Mouse (Mus musculus) midbrain, embryonic 15.5 days (tissue): ENCODE measurements at regions not wholly inside any gene's neighbourhood (a gene's known extent, or its start where the extent isn't known, plus 50 kb on each side); places are given as distances from the start of the nearest gene placed in this dataset.

Experiments
- ATAC-seq: fragments of 200-750 bp; cut with Nextera tagmentation; replicated peaks from 2 replicates; pipeline ENCODE4 v1.8.0; 2017; ENCODE audit warnings: moderate TSS enrichment
- H3K27ac ChIP-seq: fragments of 300-500 bp; sonication (generic); 2 replicates; pipeline ENCODE4 v1.5.1; 2015; ENCODE audit warnings: mild to moderate bottlenecking, inconsistent platforms
- H3K27me3 ChIP-seq: fragments of 300-500 bp; sonication (generic); replicated peaks from 2 replicates; pipeline ENCODE4 v1.6.1; 2015; ENCODE audit warnings: inconsistent platforms
- H3K36me3 ChIP-seq: fragments of 300-500 bp; sonication (generic); replicated peaks from 2 replicates; pipeline ENCODE4 v1.6.1; 2015; ENCODE audit warnings: inconsistent platforms
- H3K4me1 ChIP-seq: fragments of 300-500 bp; sonication (generic); 2 replicates; pipeline ENCODE4 v1.6.1; 2015; ENCODE audit warnings: inconsistent platforms
- H3K4me2 ChIP-seq: fragments of 300-500 bp; sonication (generic); 2 replicates; pipeline ENCODE4 v1.6.1; 2015; ENCODE audit warnings: inconsistent platforms, mild to moderate bottlenecking, moderate library complexity
- H3K4me3 ChIP-seq: fragments of 300-500 bp; sonication (generic); 2 replicates; pipeline ENCODE4 v1.5.1; 2015; ENCODE audit warnings: mild to moderate bottlenecking, inconsistent platforms
- H3K9ac ChIP-seq: fragments of 300-500 bp; sonication (generic); 2 replicates; pipeline ENCODE4 v1.6.1; 2015; ENCODE audit warnings: mild to moderate bottlenecking, inconsistent platforms
- H3K9me3 ChIP-seq: fragments of 300-500 bp; sonication (generic); 2 replicates; pipeline ENCODE4 v1.6.1; 2016; ENCODE audit warnings: inconsistent platforms
- WGBS: fragments of 180-500 bp; shearing (Covaris S2); methylation state at CpG from one replicate; pipeline ENCODE4 v1.1.7; 2015; ENCODE audit warnings: mixed read lengths; 5-methylcytosine and 5-hydroxymethylcytosine counted together

DNA sequence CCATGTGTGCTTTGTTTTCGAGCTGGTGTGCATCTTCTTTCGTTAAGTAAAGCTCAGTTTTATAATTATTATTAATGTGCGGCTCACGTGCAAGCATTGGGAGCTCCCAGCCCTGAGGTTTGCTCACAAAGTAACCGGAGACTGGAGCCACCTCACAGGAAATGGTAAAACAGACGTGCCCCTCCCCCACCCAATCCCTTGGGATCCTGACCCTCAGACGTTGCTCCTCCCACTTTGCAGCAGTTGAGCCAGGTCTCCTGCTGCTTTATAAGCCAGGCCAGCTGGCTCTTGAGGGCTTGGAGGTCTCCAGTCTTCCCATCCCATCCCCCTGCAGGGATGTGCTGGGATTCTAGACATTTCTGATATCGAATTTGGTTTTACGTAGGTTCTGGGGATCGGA is 203.8 kb downstream of the Cdh26 start:
- no peak overlapping the region for H3K9ac ChIP-seq
- no peaks in the 10 kb centered on the region for H3K36me3 ChIP-seq
- no peak overlapping the region for H3K4me2 ChIP-seq
- H3K27ac ChIP-seq: no peak overlapping the region
- 56% methylated on average over 10 of the region's 10 CpGs for WGBS
- peaks cover 18% of the 10 kb centered on the region; the same call in 1 of the 2 replicates for H3K4me1 ChIP-seq
- H3K9me3 ChIP-seq: no peaks in the 10 kb centered on the region
- no peaks in the 10 kb centered on the region for H3K27me3 ChIP-seq
- H3K4me3 ChIP-seq: no peak overlapping the region
- ATAC-seq: no peak

DNA sequence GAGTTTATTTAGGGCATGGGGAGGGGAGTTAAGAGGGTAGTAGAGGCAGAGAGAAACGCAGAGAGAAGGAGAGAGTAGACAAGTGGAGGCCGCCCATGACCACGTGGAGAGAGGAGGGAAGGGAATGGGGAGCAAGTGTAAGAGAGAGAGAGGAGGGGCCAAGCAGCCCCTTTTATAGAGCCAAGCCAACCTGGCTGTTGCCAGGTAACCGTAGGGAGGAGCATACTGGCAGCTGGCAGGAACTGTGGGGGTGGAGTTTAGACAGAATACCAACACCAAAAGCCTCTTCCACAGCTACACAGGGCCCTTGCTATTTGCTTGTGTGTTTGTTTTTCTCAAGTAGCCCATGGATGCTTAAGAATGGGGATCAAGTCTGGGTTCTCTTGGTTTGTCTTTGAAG is 205.4 kb downstream of the Cdh26 start:
- ATAC-seq: peak; percentile 82
- H3K4me3 ChIP-seq: no peak overlapping the region
- H3K27ac ChIP-seq: no peak overlapping the region
- H3K9me3 ChIP-seq: no peaks in the 10 kb centered on the region
- 24% methylated on average over 4 of the region's 4 CpGs for WGBS
- H3K4me2 ChIP-seq: no peak overlapping the region
- no peaks in the 10 kb centered on the region for H3K27me3 ChIP-seq
- H3K4me1 ChIP-seq: peaks cover 18% of the 10 kb centered on the region; the same call in 1 of the 2 replicates
- H3K9ac ChIP-seq: no peak overlapping the region
- no peaks in the 10 kb centered on the region for H3K36me3 ChIP-seq

DNA sequence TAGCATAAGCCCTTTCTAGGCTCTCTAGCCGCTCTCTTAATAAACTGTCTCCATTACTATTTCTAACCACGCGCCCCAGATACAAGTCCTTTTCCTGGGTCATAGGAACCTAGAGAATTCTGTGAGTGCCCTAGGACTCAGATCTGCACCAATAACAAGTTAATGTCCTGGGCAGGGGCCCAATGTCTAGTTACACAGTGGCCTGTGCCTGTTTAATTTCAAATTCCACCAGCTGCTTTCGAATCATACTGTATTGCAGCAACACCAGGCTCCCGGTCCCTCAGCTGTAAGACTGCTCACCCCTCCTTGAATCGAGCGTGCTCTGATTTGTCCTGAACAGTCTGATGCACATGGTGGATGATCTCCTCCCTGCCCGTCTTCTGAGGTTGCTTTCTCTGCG is 206.6 kb downstream of the Cdh26 start:
- Histone ChIP-seq H3K27me3 (no peaks in the 10 kb centered on the region), H3K4me3 (no peak overlapping the region), H3K4me2 (no peak overlapping the region), H3K27ac (no peak overlapping the region), H3K4me1 (peaks cover 18% of the 10 kb centered on the region; the same call in 1 of the 2 replicates), H3K9ac (no peak overlapping the region), H3K9me3 (no peaks in the 10 kb centered on the region), H3K36me3 (no peaks in the 10 kb centered on the region)
- WGBS: 95% methylated on average over 9 of the region's 9 CpGs
- ATAC-seq: no peak

DNA sequence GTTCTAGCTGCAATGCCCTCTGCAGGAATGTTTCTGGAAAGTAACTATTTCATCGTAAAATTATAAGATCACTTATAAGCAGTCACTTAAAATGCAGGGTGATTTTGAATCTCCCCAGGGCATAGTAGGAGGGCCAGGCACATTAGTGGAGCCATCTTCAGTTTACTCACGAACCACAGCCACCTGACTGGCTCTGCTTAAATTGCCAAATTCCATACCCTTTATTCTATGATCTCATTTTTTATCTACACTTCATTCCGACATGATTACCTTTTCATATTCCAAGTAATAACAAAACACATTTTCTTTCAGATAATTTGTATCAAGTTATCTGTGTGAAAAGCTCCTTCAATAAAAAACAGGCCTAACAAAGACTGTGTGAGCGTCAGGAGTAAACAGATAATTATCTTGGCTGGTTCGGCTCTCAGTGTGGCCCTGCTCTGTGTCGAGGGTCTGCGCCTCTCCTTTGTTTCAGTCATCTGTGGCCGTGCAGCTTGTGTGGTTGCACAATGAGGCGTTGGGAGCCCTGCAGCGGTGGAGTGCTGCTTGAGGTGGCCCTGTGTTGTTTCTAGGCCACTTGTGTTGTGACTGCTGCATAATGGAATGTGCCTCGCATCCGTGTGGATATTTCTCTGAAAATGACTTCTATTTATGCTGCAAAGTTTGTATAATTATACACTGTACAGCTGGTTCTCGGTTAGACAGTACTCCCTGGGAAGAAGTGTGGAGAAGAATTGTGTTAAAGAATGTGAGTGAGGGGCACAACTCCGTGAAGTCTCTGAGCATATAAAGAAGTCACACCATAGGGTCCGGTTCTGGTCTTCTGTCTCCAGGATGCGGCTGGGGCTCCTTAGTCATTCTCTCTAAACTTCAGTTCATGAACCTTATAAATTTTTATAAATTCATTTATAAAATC is 212.1 kb downstream of the Cdh26 start:
- 31% methylated on average over 16 of the region's 16 CpGs for WGBS
- H3K9ac ChIP-seq: no peak overlapping the region
- no peak overlapping the region for H3K4me3 ChIP-seq
- no peaks in the 10 kb centered on the region for H3K27me3 ChIP-seq
- H3K27ac ChIP-seq: no peak overlapping the region
- peaks cover 7% of the 10 kb centered on the region; the same call in 1 of the 2 replicates for H3K4me1 ChIP-seq
- ATAC-seq: no peak
- no peaks in the 10 kb centered on the region for H3K9me3 ChIP-seq
- H3K4me2 ChIP-seq: no peak overlapping the region
- H3K36me3 ChIP-seq: no peaks in the 10 kb centered on the region

DNA sequence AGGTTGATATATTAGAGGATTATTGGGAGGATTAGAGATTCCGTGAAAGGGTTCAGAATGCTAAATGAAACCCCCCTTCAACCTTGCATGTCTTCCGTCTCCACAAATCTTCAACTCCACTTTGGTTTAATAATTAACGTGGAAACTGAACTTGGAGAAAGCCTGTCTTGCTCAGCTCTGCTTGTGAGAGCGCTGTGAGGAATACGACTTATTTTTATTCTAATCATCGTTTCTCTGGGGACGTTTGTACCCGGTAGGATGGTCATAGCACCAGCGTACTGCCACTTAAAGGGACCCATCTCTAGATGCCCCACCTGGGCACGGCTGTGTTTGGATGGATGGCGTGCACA is 212.7 kb downstream of the Cdh26 start:
- Histone ChIP-seq H3K27ac (no peak overlapping the region), H3K4me2 (no peak overlapping the region), H3K4me1 (peaks cover 7% of the 10 kb centered on the region; the same call in 1 of the 2 replicates), H3K27me3 (no peaks in the 10 kb centered on the region), H3K36me3 (no peaks in the 10 kb centered on the region), H3K4me3 (no peak overlapping the region), H3K9ac (no peak overlapping the region), H3K9me3 (no peaks in the 10 kb centered on the region)
- 62% methylated on average over 11 of the region's 11 CpGs for WGBS
- no peak for ATAC-seq

DNA sequence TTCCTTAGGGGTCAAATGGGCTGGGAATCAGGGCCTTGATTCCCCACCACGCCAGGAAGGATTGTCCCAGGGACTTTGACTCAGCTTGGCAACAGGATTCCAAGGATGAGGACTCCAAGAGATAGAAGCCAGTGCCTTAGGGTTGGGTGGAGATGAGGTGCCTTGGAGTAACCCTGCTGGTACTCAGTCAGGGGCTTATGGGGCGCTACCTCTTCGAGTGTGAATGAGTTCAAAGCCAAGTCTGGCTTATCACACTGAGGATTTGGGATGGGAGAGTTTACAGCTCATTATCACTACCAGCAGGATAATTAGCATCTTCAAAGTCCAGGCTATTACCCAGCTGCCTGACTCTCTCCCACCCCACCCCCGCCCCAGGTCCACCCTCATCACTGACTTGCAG is 213.5 kb downstream of the Cdh26 start:
- H3K9me3 ChIP-seq: no peaks in the 10 kb centered on the region
- H3K4me2 ChIP-seq: no peak overlapping the region
- H3K4me1 ChIP-seq: peaks cover 7% of the 10 kb centered on the region; the same call in 1 of the 2 replicates
- H3K27me3 ChIP-seq: no peaks in the 10 kb centered on the region
- H3K4me3 ChIP-seq: no peak overlapping the region
- H3K9ac ChIP-seq: no peak overlapping the region
- no peak for ATAC-seq
- no peaks in the 10 kb centered on the region for H3K36me3 ChIP-seq
- WGBS: 65% methylated on average over 4 of the region's 4 CpGs
- H3K27ac ChIP-seq: no peak overlapping the region

DNA sequence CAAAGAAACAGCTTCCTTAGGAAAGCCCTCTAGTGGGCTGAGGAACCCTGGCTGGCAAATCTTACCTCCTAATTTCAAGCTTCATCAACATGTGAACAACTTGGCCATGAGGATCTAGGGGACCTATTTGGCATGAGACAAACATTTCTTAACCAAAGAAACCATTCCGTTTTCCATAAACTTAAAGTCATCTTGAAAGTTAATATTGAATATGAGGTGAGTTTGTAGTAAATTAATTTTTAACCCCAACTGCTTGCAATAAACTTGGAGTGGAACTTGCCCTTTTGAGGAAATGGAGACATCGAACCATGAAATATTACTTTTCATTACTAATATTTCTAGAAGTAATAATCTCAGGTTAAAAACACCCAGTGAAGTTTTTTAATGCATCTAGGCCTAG is 229.7 kb downstream of the Cdh26 start:
- Histone ChIP-seq H3K36me3 (no peaks in the 10 kb centered on the region), H3K27ac (no peak overlapping the region), H3K4me1 (no peaks in the 10 kb centered on the region), H3K4me2 (no peak overlapping the region), H3K27me3 (no peaks in the 10 kb centered on the region), H3K9ac (no peak overlapping the region), H3K4me3 (no peak overlapping the region), H3K9me3 (no peaks in the 10 kb centered on the region)
- ATAC-seq: no peak
- 92% methylated on average over 2 of the region's 2 CpGs for WGBS

DNA sequence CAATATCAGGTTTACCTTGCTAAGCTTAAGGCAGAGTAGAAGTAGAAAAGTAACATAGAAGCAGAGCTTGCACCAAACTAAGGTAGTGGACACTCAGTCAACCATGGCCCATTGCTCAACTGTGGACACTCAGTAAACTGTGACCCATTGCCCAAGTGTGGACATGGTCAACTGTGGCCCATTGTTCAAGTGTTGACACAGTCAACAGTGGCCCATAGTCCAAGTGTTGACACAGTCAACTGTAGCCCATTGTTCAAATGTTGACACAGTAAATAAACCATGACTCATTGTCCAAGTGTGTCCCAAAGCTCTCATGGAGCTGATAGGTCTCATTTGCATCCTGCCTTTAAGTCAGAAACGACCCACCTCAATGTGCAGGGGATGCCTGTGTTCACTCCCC is 232.1 kb downstream of the Cdh26 start:
- 61% methylated on average over 1 of the region's 1 CpGs for WGBS
- H3K9ac ChIP-seq: no peak overlapping the region
- H3K4me2 ChIP-seq: no peak overlapping the region
- H3K27ac ChIP-seq: no peak overlapping the region
- ATAC-seq: no peak
- no peaks in the 10 kb centered on the region for H3K36me3 ChIP-seq
- H3K9me3 ChIP-seq: no peaks in the 10 kb centered on the region
- H3K4me3 ChIP-seq: no peak overlapping the region
- H3K27me3 ChIP-seq: no peaks in the 10 kb centered on the region
- no peaks in the 10 kb centered on the region for H3K4me1 ChIP-seq

DNA sequence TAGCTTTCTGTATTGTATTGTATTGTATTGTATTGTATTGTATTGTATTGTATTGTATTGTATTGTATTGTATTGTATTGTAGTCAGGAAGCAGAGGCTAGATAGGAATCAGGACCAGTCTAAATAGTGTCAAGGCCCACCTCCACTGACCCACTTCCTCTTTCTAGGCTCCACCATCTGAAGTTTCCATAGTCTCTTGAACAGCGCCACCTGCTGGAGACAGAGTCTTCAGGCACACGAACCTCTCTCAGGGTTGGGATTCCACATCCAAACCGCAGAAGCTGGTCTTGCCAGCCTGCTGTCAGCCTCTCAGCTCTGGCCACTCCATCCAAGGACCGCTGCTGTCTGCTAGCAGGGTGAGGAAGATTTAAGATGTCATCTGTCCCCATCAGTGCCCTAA is 234.6 kb downstream of the Cdh26 start:
- Histone ChIP-seq H3K9me3 (no peaks in the 10 kb centered on the region), H3K27me3 (no peaks in the 10 kb centered on the region), H3K9ac (no peak overlapping the region), H3K36me3 (no peaks in the 10 kb centered on the region), H3K4me1 (peaks cover 4% of the 10 kb centered on the region; the same call in 1 of the 2 replicates), H3K4me3 (no peak overlapping the region), H3K4me2 (no peak overlapping the region), H3K27ac (no peak overlapping the region)
- no peak for ATAC-seq
- 14% methylated on average over 4 of the region's 4 CpGs for WGBS

DNA sequence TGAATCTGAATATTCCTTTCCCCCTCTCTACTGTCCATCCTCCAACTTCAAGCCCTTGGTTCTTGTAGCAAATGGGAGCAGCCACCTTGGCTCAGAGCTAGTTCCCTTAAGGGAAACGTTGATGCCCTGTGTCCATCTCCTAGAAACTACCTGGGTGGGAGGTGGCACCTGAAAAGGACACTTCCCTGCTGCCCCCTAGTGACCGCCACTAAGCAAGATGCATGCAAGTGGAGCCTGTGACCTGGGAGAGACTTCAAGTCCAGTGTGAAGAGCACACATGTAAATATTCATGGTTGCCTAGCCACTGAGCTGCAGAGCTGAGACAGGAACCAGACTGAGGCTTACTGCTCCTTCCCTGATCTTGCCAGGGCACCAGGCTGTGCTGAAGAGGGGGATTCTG is 238.1 kb downstream of the Cdh26 start:
- H3K4me1 ChIP-seq: peaks cover 4% of the 10 kb centered on the region; the same call in 1 of the 2 replicates
- no peak overlapping the region for H3K4me2 ChIP-seq
- no peak overlapping the region for H3K27ac ChIP-seq
- H3K27me3 ChIP-seq: no peaks in the 10 kb centered on the region
- no peak for ATAC-seq
- WGBS: 6% methylated on average over 2 of the region's 2 CpGs
- H3K9me3 ChIP-seq: no peaks in the 10 kb centered on the region
- no peak overlapping the region for H3K4me3 ChIP-seq
- H3K9ac ChIP-seq: no peak overlapping the region
- no peaks in the 10 kb centered on the region for H3K36me3 ChIP-seq

DNA sequence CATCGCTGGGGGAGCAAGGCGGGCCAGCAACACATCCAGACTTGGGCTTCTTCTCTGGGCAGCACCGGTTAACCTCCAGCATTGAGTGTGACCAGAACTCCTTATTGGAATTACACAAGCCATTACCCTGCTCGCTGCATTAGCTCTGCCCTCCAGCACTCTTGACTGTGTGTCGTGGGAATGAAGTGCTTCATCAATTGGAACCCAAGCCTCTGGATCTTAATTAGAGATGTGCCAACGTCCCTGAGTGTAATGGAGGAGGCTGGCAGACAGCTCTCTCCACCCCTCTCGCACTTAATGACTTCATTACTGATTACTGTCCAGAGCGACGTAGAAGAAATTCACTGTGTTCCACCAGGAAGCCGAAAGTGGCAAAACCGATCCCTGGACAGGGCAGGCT is 240.6 kb downstream of the Cdh26 start:
- no peak for ATAC-seq
- 66% methylated on average over 11 of the region's 11 CpGs for WGBS
- Histone ChIP-seq H3K36me3 (no peaks in the 10 kb centered on the region), H3K27me3 (no peaks in the 10 kb centered on the region), H3K4me2 (no peak overlapping the region), H3K27ac (no peak overlapping the region), H3K4me3 (no peak overlapping the region), H3K9me3 (no peaks in the 10 kb centered on the region), H3K9ac (no peak overlapping the region), H3K4me1 (peaks cover 4% of the 10 kb centered on the region; the same call in 1 of the 2 replicates)

DNA sequence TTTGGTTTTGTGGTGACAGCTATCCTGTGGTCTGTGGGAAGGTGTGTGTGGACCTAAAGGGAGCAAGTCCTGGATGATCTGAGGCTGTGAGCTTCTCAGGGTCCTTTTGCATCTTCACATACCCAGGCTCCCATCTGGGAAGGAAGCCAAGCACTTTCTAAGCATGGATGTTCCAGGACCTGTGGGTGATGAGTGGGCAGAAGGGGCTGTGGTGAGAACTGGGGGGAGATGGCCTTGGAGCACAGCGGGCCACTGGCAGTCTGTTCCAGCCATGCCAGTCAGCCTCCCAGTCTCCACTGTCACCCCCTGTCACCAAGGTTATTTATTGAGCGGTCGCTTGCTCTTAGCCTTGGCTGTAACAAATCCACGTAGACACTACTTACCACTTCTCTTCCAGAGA is 243.3 kb downstream of the Cdh26 start:
- 88% methylated on average over 4 of the region's 4 CpGs for WGBS
- Histone ChIP-seq H3K9me3 (no peaks in the 10 kb centered on the region), H3K27ac (no peak overlapping the region), H3K4me1 (peaks cover 4% of the 10 kb centered on the region; the same call in 1 of the 2 replicates), H3K27me3 (no peaks in the 10 kb centered on the region), H3K9ac (no peak overlapping the region), H3K36me3 (no peaks in the 10 kb centered on the region), H3K4me3 (no peak overlapping the region), H3K4me2 (no peak overlapping the region)
- no peak for ATAC-seq

DNA sequence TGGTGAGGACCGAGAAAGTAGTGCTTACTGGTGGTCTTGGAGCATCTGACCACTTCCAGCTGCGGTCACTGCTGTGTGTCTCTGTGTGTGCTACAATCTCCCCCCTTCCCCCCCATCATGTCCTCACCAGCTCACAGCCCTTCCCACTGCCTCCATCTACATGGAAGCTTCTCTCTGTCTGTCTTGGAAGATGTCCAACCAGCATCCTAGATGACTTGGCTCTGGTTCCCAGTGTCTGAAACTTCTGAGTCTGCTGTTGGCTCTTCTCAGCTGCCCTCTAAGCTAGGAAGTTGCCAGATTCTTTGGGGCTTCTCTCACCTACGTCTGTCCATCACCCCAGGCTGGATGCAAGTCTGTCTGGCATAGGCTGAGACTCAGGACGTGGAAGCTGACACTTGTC is 244.3 kb downstream of the Cdh26 start:
- 69% methylated on average over 4 of the region's 4 CpGs for WGBS
- H3K4me1 ChIP-seq: no peaks in the 10 kb centered on the region
- no peaks in the 10 kb centered on the region for H3K27me3 ChIP-seq
- no peak overlapping the region for H3K9ac ChIP-seq
- H3K36me3 ChIP-seq: no peaks in the 10 kb centered on the region
- no peak overlapping the region for H3K27ac ChIP-seq
- H3K4me2 ChIP-seq: no peak overlapping the region
- H3K9me3 ChIP-seq: no peaks in the 10 kb centered on the region
- no peak for ATAC-seq
- no peak overlapping the region for H3K4me3 ChIP-seq
